Mouse (Mus musculus) right cerebral cortex, postnatal 36 days (tissue): ENCODE measurements around the gene Cdc34.

Experiments used
- DNase-seq, 2 experiments: peaks; one replicate each; pipeline ENCODE4 v3.0.0; 2022; ENCODE audit warnings: low spot score in 2 of 2, mixed read lengths in 1 of 2

The Cdc34 gene

DNA sequence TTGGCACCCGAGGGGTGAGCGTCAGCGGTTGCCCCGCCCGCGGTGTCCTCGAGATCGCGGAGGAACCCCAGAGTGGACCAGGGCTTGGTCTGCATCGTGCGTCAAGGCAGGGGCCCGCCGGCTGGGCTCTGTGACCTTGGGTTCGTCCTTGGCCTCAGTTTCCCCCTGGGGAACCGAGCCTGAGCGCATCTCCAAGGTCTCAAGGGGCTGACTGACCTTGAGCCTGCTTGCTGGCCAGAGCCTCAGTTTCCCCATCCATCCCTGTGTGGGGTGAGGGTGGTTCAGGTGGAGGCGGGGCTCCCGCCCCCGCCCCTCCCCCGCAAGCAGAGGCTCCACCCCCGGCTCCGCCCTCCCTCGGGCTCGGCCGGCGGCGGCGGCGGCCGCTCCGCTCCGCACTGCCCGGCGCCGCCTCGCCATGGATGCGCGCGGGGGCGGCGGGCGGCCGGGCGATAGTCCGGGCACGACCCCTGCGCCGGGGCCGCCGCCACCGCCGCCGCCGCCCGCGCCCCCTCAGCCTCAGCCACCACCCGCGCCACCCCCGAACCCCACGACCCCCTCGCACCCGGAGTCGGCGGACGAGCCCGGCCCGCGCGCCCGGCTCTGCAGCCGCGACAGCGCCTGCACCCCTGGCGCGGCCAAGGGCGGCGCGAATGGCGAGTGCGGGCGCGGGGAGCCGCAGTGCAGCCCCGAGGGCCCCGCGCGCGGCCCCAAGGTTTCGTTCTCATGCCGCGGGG is 34.4 kb downstream of the Cdc34 start, which contains the start of gene Hcn2:
Hcn2 (plus strand) TSS at position 381 of the 734 bp plus-strand sequence.
- DNase-seq, result no peak

DNA sequence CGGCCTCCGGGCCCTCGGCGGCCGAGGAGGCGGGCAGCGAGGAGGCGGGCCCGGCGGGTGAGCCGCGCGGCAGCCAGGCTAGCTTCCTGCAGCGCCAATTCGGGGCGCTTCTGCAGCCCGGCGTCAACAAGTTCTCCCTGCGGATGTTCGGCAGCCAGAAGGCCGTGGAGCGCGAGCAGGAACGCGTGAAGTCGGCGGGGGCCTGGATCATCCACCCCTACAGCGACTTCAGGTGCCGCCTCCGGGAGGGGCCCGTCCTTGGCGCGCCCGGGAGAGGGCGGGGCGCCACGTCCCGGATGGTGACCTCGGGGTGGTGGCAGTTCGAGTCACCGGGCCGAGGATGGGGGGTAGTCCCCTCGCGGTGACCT is 35.0 kb downstream of the Cdc34 start:
- DNase-seq, result no peak

DNA sequence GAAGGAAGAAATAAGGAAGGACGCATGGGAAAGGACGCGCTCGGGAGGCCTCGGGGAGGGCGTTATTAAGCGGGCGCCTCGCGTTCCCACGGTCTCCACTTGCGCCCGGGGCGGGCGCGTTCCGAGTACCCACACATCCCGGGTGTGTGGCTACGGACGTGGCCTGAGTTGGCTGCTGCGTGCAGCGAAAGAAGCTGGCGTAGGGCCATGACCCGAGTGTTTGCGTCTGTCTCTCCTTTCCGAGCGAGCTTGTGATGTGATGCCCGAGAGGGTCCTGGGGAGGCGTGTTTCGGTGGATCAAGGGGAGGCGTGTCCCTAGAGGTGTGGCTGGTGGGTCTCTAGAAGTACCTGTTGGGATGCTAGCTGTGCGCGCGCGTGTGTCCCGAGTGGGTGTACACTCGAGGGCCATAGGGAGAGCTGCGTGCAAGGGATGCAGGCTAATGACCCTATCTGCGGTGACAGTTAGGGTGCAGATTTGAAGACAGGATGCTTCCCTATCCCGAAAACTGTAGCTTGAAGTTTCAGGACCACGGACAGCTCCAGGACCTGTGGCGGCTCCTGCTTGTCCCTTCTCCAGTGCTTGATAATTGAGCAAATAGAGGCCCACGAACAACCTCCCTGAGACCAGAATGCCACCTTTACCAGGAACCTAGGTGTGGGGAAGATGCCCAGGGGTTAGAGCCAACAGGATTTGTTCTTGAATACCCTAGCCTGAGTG is 35.8 kb downstream of the Cdc34 start:
- no peak for DNase-seq

DNA sequence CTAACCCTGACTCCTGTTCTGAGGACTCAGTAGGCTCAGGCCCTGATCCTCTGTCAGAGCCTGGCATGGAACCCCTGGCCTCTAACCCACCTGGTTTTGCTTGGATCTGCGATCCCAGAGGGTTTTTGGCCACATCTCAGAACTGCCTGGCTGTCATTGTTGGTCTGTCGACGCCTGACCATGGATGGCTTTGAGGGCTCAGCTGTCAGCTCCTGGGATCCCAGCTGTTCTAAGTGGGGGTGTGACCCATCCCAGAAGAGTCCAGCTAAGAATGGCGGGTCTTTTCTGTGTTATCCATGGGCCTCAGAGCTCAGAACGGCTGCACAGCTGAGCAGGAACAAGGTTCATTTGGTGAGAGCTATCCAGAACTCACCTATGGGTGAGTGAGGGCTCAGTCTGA is 39.1 kb downstream of the Cdc34 start:
- DNase-seq, result no peak

DNA sequence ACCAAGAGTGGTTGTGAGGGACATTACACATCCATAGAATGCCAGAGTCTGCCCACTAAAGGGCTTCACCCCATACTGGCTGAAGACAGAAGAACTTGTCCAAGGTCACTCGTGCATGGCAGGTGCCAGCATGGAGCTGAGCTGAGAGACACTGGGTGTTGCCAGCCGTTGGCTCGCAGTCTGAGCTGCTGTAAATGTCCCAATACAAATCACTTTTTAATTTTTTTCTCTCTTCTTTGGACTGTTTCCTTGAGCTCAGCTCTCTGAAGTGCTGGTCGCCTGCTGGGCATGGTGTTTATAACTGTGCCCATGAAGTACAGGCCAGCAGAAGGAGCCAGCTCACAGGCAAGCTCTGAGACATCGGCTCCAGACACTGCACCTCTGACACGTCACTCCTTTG is 41.1 kb downstream of the Cdc34 start:
- DNase-seq, result no peak

DNA sequence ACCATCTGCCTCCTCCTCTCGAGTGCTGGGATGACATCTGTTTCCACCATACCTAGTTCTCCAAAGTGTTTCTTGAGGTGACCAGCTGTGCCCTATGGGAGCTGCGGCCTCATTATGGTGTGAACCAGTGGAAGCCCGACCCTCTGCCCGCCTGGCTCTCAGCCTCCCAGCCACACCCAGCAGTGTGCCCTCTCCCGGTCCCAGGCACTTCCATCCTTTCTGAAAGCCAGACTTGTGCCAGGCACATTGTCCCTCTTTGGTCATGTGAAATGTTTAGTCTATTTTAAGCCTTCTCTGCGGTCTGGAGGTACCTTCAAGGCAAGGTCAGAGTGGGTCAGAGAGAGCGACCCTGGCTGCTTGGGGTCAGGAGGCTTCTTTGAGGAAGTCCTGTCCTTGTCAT is 41.7 kb downstream of the Cdc34 start:
- DNase-seq, result no peak

DNA sequence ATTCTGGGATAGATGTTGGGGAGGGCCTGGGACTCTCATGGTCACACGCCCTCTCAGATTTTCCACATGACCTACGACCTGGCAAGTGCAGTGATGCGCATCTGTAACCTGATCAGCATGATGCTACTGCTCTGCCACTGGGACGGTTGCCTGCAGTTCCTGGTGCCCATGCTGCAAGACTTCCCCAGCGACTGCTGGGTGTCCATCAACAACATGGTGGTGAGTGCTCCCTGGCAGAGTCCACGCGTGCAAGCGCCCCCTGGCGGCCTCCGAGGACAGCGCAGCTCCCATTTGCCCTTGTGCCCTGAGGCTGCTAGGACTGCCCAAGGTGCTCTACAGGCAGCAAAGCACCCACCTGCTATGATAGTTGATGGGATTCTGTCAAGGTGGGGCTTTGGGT is 44.1 kb downstream of the Cdc34 start:
- no peak for DNase-seq

DNA sequence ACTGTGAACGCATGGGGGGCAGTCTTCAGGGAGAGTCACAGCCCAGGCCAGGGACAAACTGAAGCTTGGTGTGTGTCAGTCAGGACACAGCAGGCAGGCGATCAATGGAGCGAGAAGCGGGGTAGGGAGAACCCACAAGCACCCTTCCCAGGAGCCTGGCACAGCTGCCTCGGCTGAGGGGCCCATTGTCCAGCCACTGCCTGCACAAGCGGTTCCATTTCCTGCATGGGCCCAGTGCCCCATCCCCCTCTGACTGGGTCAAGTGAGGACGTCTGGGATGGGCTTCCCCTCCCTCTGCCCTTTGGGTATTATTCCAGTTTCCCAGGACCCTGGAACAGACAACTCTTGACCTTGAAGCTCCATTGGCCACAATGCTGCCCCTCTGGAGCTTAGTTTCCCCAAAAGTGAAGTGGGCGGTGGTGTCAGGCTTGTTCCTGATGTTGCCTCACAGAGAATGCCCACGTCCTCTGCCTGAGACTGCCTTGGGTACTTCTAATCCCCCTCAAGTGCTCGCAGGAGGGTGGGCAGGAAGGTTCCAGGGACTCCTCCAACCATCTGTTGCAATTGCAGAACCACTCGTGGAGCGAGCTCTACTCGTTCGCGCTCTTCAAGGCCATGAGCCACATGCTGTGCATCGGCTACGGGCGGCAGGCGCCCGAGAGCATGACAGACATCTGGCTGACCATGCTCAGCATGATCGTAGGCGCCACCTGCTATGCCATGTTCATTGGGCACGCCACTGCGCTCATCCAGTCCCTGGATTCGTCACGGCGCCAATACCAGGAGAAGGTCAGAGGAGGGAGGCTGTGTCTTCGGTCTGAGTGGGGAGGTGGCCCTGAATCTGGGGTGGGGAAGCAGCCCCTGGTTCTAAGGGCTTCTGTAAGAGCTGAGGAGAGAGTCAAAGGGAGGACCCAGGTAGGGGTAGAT is 46.6 kb downstream of the Cdc34 start:
- peak; percentile 58 to 70 for DNase-seq

DNA sequence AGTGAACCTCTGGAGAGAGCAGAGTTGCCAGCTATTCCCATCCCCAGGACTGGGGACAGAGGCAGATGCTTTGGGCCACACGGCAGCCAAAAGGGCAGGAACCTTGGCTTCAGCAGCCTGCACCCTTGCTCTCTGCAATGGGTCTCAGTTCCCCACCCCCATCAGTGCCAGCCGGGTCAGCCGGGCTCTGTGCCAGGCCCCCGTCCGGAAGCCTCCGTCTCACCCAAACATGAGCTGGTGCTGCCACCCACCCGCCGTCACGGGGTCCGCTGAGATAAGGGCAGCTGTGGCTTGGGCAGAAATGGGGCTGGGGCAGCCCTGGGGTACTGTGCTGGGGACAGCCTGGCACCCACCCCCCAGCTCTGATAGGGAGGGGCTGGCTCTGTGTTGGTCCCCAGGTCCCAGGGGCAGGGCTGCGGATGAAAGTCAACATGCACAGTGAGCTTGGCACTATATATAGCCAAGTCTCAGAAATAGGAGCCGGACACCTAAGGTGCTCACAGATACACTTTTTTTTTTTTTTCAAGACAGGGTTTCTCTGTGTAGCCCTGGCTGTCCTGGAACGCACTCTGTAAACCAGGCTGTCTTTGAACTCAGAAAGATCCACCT is 47.5 kb downstream of the Cdc34 start:
- no peak for DNase-seq

DNA sequence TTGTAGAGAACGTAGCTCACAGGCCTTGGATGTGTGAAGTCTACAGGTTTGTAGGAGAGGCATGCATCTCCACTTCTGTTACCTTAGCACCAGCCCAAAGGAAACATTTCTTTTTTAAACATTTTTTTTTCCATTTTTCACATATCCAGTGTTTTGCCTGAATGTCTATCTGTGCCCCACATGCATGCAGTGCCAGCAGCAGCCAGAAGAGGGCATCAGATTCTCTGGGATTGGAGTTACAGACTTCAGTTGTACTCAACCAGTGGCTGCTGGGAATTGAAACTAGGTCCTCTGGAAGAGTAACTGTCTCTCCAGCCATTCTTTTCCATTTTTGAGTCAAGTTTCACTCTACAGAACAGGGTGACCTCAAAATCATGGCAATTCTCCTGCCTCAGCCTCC is 50.5 kb downstream of the Cdc34 start:
- no peak for DNase-seq

DNA sequence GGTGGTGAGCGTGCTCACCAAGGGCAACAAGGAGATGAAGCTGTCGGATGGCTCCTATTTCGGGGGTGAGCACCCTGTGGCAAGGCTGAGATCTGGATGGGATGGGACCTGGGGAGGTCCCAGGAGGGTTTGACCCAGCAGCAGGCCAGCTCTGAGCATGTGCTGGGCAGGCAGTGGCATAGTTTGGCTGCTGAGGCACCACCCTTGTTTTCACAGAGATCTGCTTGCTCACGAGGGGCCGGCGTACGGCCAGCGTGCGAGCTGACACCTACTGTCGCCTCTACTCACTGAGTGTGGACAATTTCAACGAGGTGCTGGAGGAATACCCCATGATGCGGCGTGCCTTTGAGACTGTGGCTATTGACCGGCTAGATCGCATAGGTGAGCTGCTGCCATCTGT is 51.9 kb downstream of the Cdc34 start:
- no peak for DNase-seq

DNA sequence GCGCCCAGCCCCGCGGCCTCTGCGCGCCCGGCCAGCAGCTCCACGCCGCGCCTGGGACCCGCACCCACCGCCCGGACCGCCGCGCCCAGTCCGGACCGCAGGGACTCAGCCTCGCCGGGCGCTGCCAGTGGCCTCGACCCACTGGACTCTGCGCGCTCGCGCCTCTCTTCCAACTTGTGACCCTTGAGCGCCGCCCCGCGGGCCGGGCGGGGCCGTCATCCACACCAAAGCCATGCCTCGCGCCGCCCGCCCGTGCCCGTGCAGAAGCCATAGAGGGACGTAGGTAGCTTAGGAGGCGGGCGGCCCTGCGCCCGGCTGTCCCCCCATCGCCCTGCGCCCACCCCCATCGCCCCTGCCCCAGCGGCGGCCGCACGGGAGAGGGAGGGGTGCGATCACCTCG is 53.4 kb downstream of the Cdc34 start:
- no peak for DNase-seq

DNA sequence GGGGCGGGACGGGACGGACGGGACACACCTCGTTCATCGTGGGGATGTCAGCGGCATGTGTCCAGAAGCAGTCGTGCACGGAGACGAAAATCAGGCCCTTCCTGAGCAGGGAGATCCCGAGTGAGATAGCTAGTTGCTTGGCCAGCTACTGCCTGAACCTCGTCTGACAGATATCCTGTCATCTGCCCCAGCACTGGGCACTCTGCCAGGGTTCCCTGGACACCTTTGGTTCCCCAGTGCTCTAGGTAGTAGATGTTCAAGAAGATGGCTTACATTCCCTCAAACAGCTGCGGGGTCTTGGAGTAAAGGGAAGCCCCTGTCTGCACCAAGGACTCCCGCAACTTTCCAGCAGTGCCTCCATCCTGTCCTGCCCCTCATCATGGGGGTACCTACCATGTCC is 54.7 kb downstream of the Cdc34 start:
- no peak for DNase-seq
